Mouse (Mus musculus): ENCODE data around the gene Kcnj4. TPM values are rescaled to one million over a fixed set of nuclear protein-coding genes. Genes with fewer than 3 reads are reported as not detected.

Gene Kcnj4
- polyA plus RNA-seq, 1 experiment from 2014 or later: not detected

DNA sequence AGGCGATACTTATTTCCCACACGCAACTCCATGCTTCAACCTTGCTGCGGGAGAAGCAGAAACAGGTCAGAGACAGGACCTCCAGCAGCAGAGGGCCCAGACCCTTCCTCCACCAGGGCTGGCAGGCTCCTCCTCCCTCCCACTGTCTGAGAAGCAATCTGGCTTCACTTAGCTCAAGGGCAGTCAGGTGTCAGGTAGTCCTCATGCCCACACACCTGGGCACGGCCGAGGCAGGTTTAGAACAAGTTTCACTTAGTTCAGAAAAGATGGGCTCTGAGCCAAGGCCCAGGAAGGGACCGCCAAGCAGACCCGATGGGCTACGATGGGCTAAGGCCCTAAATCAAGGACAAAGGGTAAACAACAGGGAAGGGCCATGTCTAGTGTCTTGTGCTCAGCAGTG is 66.2 kb downstream of the Kcnj4 start:
- no peak overlapping the region for H3K27ac ChIP-seq (ENCODE audit: low read depth, low read length)
- peak overlapping the region; percentile 99; the same call in 1 of the 2 replicates for H3K9ac ChIP-seq (ENCODE audit: low read depth, low read length)
- 76% methylated on average over 8 of the region's 8 CpGs for WGBS
- no peaks in the 10 kb centered on the region for H3K9me3 ChIP-seq (ENCODE audit: control insufficient read depth, low read length)
- peaks cover 68% of the 10 kb centered on the region for H3K4me1 ChIP-seq (ENCODE audit: control insufficient read depth, insufficient read depth, low read depth, low read length)
- H3K4me3 ChIP-seq (ENCODE audit: low read length): no peak overlapping the region
- peaks cover 14% of the 10 kb centered on the region for H3K36me3 ChIP-seq (ENCODE audit: control insufficient read depth, insufficient read depth, low read length)
- H3K27me3 ChIP-seq (replicated peaks; ENCODE audit: control insufficient read depth, insufficient read depth, low read length): no peaks in the 10 kb centered on the region
- H3K4me2 ChIP-seq (ENCODE audit: low read length): peak overlapping the region; percentile 27
- no peak for ATAC-seq

GRCm38 (mm10) chr15:79438209-79438810 is 66.7 kb downstream of the Kcnj4 start:
- H3K9ac ChIP-seq (ENCODE audit: low read depth, low read length): peak overlapping the region; percentile 99; the same call in 1 of the 2 replicates
- H3K4me2 ChIP-seq (ENCODE audit: low read length): peak overlapping the region; percentile 27
- peaks cover 14% of the 10 kb centered on the region for H3K36me3 ChIP-seq (ENCODE audit: control insufficient read depth, insufficient read depth, low read length)
- ATAC-seq: no peak
- H3K9me3 ChIP-seq (ENCODE audit: control insufficient read depth, low read length): no peaks in the 10 kb centered on the region
- peaks cover 68% of the 10 kb centered on the region for H3K4me1 ChIP-seq (ENCODE audit: control insufficient read depth, insufficient read depth, low read depth, low read length)
- no peaks in the 10 kb centered on the region for H3K27me3 ChIP-seq (replicated peaks; ENCODE audit: control insufficient read depth, insufficient read depth, low read length)
- H3K4me3 ChIP-seq (ENCODE audit: low read length): no peak overlapping the region
- WGBS: 85% methylated on average over 6 of the region's 6 CpGs
- H3K27ac ChIP-seq (ENCODE audit: low read depth, low read length): no peak overlapping the region

DNA sequence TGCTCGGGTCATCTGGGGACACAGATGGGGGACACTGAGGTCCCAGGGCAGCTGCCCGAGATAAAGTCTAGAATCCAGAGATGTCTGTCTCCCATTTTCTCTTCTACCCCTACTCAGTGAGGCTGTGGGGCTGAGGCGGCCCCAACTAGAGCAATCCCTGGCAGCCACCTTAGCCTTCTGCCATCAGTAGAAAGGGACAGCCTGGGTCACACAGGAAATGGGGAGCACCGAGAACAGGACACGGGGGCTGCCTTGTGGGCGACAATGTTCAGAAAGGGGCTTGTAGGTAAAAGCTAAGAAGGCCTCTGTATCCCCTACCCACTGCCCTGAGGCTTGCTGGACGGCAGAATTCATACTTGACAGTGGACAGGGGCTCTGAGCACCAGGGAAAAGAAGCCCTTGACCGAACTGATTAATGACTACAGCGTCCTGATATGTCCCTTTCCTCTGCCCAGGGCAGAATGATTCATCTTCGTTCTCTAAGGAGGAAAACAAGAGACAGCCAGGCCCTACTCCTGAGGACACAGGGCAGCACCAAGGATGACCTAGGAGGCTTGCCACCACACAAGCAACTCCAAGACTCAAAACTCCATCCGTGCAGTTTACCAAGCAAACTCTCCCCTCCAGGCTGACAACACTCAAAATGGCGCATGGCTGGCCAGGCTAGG is 67.4 kb downstream of the Kcnj4 start:
- ATAC-seq: no peak
- Histone ChIP-seq H3K27ac (ENCODE audit: low read depth, low read length) (no peak overlapping the region), H3K4me1 (ENCODE audit: control insufficient read depth, insufficient read depth, low read depth, low read length) (peaks cover 72% of the 10 kb centered on the region), H3K9ac (ENCODE audit: low read depth, low read length) (no peak overlapping the region; the same call in 1 of the 2 replicates), H3K9me3 (ENCODE audit: control insufficient read depth, low read length) (no peaks in the 10 kb centered on the region), H3K4me3 (ENCODE audit: low read length) (no peak overlapping the region), H3K36me3 (ENCODE audit: control insufficient read depth, insufficient read depth, low read length) (peaks cover 14% of the 10 kb centered on the region), H3K27me3 (replicated peaks; ENCODE audit: control insufficient read depth, insufficient read depth, low read length) (no peaks in the 10 kb centered on the region), H3K4me2 (ENCODE audit: low read length) (no peak overlapping the region)
- WGBS: 91% methylated on average over 12 of the region's 12 CpGs

GRCm38 (mm10) chr15:79436481-79436921 is 68.5 kb downstream of the Kcnj4 start:
- H3K27ac ChIP-seq (ENCODE audit: low read depth, low read length): peak overlapping the region; percentile 23; the same call in 1 of the 2 replicates
- H3K4me1 ChIP-seq (ENCODE audit: control insufficient read depth, insufficient read depth, low read depth, low read length): peaks cover 71% of the 10 kb centered on the region
- no peak overlapping the region for H3K4me3 ChIP-seq (ENCODE audit: low read length)
- H3K9me3 ChIP-seq (ENCODE audit: control insufficient read depth, low read length): no peaks in the 10 kb centered on the region
- no peak overlapping the region; the same call in 1 of the 2 replicates for H3K4me2 ChIP-seq (ENCODE audit: low read length)
- peaks cover 14% of the 10 kb centered on the region for H3K36me3 ChIP-seq (ENCODE audit: control insufficient read depth, insufficient read depth, low read length)
- ATAC-seq: no peak
- no peaks in the 10 kb centered on the region for H3K27me3 ChIP-seq (replicated peaks; ENCODE audit: control insufficient read depth, insufficient read depth, low read length)
- no peak overlapping the region for H3K9ac ChIP-seq (ENCODE audit: low read depth, low read length)
- 56% methylated on average over 7 of the region's 7 CpGs for WGBS

DNA sequence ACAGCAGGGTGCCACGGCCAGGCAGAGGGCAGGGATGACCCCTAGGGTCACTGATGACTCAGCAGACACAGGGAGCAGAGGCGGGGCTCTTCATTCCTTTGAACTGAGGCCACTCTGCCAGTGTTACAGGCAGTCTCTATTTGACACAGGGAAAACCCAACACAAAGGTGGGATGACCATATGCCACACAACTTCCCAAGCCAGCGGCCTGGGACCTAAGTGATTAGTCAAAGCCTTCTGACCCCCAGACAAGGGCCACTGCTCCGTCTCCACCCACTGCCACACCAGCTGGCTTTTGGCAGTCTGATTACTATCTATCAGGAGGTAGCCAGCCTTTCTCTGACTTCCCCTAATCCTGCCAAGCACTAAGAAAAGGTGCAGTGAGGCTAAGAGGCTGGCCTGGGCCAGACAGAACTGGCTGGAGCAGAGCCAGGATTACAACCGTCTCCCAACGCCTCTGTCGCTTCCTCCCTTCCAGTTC is 69.8 kb downstream of the Kcnj4 start:
- no peak overlapping the region for H3K4me3 ChIP-seq (ENCODE audit: low read length)
- peaks cover 66% of the 10 kb centered on the region for H3K4me1 ChIP-seq (ENCODE audit: control insufficient read depth, insufficient read depth, low read depth, low read length)
- H3K9me3 ChIP-seq (ENCODE audit: control insufficient read depth, low read length): no peaks in the 10 kb centered on the region
- H3K9ac ChIP-seq (ENCODE audit: low read depth, low read length): no peak overlapping the region
- H3K27ac ChIP-seq (ENCODE audit: low read depth, low read length): peak overlapping the region; percentile 64; the same call in 1 of the 2 replicates
- ATAC-seq: no peak
- H3K27me3 ChIP-seq (replicated peaks; ENCODE audit: control insufficient read depth, insufficient read depth, low read length): no peaks in the 10 kb centered on the region
- peaks cover 22% of the 10 kb centered on the region for H3K36me3 ChIP-seq (ENCODE audit: control insufficient read depth, insufficient read depth, low read length)
- no peak overlapping the region for H3K4me2 ChIP-seq (ENCODE audit: low read length)
- 19% methylated on average over 7 of the region's 7 CpGs for WGBS

Small RNA genes within 50 kb of the gene (microRNA-seq; reads per million reads assigned to microRNA genes)
- not detected for gene Gm44302

Other genes starting within 250 kb of the Kcnj4 start
- gene Baiap2l2, start 219.7 kb downstream of the Kcnj4 start, polyA plus RNA-seq (2015; fragmentation: Nextera tagmentation; extraction: Ambion mirVana): 3.1 and 5.4 TPM in 2 replicates
- gene Pla2g6, start 176.9 kb downstream of the Kcnj4 start, polyA plus RNA-seq (2015; fragmentation: Nextera tagmentation; extraction: Ambion mirVana): 23.0 and 29.3 TPM in 2 replicates
- 1.1 and 1.2 TPM in 2 replicates for gene Maff, start 158.6 kb downstream of the Kcnj4 start, polyA plus RNA-seq (2015; fragmentation: Nextera tagmentation; extraction: Ambion mirVana)
- 42.4 and 54.9 TPM in 2 replicates for gene Tmem184b, start 101.7 kb downstream of the Kcnj4 start, polyA plus RNA-seq (2015; fragmentation: Nextera tagmentation; extraction: Ambion mirVana)
- 132 and 147 TPM in 2 replicates for gene Csnk1e, start 49.7 kb downstream of the Kcnj4 start, polyA plus RNA-seq (2015; fragmentation: Nextera tagmentation; extraction: Ambion mirVana)
- gene Kdelr3, start 11.2 kb upstream of the Kcnj4 start, polyA plus RNA-seq (2015; fragmentation: Nextera tagmentation; extraction: Ambion mirVana): 11.6 and 14.2 TPM in 2 replicates
- 42.9 and 44.6 TPM in 2 replicates for gene Ddx17, start 41.5 kb upstream of the Kcnj4 start, polyA plus RNA-seq (2015; fragmentation: Nextera tagmentation; extraction: Ambion mirVana)
- gene Dmc1, start 99.9 kb upstream of the Kcnj4 start, polyA plus RNA-seq (2015; fragmentation: Nextera tagmentation; extraction: Ambion mirVana): 0.99 and 1.3 TPM in 2 replicates
- gene Fam227a, start 153.7 kb upstream of the Kcnj4 start, polyA plus RNA-seq (2015; fragmentation: Nextera tagmentation; extraction: Ambion mirVana): 3.0 and 3.5 TPM in 2 replicates
- gene Cby1, start 154.0 kb upstream of the Kcnj4 start, polyA plus RNA-seq (2015; fragmentation: Nextera tagmentation; extraction: Ambion mirVana): 93.8 and 101 TPM in 2 replicates
- 220 and 251 TPM in 2 replicates for gene Tomm22, start 165.6 kb upstream of the Kcnj4 start, polyA plus RNA-seq (2015; fragmentation: Nextera tagmentation; extraction: Ambion mirVana)
- 19.1 and 21.5 TPM in 2 replicates for gene Josd1, start 182.7 kb upstream of the Kcnj4 start, polyA plus RNA-seq (2015; fragmentation: Nextera tagmentation; extraction: Ambion mirVana)
- gene Gtpbp1, start 185.6 kb upstream of the Kcnj4 start, polyA plus RNA-seq (2015; fragmentation: Nextera tagmentation; extraction: Ambion mirVana): 46.0 and 51.5 TPM in 2 replicates
- gene Sun2, start 237.3 kb upstream of the Kcnj4 start, polyA plus RNA-seq (2015; fragmentation: Nextera tagmentation; extraction: Ambion mirVana): 4.6 and 4.7 TPM in 2 replicates